Mouse (Mus musculus): Measurements from ENCODE around the gene Lrrk1.

Gene Lrrk1

DNA sequence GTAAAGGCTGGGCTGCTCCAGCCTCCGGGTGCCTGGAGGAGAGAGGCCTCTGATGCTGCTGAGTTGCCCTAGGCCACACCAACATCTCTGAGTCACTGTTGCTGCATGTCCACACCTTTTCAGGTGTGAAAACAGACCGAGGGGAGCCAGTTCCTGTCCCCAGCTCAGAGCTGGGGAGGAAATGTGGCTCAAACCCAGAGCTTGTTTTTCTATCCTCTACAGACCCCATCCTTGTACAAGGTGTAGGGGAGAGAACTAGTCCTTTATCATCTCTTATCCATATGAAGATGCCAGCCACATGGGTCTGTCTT, 159.6 kb downstream of the Lrrk1 start:
- DNase-seq (ENCODE audit: low read depth, low spot score): no peak

DNA sequence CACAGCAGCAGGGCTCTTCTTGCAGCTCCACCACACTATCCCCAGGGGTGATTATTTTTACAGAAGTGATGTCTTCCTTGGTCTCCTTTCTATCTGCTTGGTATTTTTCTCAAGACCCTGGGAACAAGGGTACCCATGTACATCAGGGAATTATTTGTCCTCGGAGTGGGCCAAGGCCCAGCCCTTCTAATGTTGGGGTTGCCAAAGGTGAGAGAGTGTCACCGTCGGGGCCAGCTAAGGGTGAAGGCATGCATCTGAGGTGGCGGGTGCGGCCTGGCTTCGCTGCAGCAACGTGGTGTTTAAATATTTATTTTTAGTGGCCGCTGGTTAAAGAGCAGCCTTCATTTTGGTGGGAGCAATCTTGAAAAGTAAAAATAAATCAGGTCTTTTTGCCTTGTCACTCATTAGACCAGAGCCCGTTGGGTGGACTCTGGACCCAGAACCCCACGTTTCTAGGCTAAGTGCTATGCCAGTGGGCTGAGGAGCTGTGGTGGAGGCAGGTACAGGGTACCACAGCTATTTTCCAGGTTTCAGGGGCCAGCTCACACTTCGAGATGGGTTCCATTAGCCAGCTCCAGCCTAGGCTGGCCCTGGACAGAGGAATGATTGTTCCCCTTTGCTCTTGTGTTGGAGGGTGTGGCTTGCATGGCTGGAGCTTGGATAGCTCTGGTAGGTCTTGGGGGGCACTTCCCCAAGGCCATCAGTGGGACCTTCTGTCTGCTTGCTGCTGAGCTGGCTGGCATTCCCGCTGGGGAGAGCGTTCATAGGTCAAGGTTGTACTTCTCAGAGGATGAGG, 160.1 kb downstream of the Lrrk1 start:
- DNase-seq (ENCODE audit: low read depth, low spot score): no peak

DNA sequence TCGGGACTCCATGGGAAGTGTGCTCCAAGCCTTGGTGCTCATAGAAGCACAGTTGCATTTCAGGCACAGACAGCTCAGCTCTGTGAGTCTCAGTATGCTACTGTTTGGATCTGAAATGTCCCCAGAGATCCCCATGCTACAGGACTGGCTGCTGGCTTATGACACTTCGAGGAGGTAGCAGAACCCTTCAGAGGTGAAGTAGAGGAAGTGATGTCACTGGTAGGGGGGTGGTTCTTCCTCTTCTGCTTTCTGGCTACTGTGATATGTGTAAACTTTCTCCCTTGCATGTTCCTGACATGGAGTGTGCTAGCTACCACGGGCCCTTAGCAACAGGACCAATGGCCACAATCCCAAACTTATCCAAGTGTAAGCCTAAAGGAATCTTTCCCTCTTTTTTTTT, 162.3 kb downstream of the Lrrk1 start:
- DNase-seq (ENCODE audit: low read depth, low spot score): no peak

DNA sequence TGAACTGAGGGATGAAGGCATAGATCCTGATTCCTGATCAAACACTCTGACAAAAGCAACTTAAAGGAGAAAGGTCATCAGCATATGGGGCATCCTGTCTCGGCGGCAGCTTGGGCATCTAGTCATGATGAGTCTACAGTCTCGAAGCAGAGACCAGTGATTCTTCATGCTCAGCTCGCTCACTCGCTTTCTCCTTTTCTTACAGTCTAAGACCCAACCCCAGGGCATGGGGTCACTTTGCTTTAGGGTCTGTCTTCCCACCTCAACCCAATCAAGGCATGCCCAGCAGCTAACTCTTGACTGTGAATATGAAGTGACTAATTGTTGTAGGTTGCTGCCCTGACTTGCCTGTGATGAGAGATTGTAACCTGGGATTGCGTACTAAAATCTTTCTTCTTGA, 163.6 kb downstream of the Lrrk1 start:
- no peak for DNase-seq (ENCODE audit: low read depth, low spot score)

DNA sequence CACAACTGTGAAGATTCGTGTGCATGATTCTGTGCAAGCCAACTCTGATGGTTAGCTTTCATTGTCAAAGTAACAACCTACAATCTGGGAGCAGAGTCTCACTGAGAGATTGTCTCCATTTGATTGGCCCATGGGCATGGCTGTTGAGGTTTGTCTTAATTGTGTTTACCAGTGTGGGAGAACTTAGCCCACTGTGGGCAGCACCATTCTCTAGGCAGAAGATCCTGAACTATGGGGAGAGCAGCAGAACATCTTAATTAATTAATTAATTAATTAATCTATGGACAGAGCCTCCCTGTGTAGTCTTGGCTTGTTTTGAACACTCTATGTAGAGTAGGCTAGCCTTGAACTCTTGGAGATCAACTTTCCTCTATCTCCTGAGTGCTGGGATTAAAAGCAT, 164.4 kb downstream of the Lrrk1 start:
- no peak for DNase-seq (ENCODE audit: low read depth, low spot score)

DNA sequence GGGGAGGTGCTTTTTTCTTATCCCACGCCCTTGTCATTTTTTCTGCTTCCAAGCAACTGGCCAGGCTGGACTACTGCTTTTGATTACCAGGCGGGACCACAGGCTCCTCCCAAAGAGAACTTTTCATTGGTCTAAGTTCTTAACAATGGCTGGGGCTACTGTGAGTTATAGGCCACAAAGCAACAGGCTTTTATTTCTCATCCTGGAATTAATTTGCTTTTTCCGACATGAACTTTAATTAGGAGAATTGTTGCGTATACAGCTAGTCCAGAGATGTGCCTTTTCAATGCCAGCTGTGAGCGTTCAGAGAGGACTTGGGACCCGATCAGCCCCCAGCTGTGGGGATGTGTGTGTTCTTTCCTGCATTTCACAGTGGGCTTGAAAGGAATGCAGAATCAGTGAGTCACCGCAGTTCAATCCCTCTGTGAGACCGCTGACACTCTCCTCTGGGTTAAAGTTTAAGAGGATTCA, 165.5 kb downstream of the Lrrk1 start:
- DNase-seq (ENCODE audit: low read depth, low spot score): peak; percentile 54

DNA sequence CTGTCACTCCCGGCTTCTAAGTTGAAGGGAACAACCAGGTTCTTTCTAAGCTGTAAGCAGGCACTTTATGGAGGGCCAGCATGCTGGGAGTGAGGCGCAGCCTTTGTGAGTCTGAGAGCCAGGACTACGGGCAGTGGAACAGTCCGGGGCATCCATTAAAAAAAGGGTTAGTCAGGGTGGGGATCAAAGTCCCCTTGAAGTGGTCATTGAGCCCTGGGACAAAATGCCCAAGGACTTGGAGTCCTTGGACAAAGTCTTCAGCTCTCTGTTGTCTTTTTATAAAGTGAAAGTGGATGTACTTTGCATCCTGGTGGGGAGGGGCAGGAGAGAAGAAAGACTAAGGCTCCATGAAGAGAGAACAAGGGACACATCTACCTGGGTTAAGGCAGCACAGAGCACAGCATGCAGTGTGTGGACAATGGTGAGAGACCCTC, 168.3 kb downstream of the Lrrk1 start:
- DNase-seq (ENCODE audit: low read depth, low spot score): no peak

DNA sequence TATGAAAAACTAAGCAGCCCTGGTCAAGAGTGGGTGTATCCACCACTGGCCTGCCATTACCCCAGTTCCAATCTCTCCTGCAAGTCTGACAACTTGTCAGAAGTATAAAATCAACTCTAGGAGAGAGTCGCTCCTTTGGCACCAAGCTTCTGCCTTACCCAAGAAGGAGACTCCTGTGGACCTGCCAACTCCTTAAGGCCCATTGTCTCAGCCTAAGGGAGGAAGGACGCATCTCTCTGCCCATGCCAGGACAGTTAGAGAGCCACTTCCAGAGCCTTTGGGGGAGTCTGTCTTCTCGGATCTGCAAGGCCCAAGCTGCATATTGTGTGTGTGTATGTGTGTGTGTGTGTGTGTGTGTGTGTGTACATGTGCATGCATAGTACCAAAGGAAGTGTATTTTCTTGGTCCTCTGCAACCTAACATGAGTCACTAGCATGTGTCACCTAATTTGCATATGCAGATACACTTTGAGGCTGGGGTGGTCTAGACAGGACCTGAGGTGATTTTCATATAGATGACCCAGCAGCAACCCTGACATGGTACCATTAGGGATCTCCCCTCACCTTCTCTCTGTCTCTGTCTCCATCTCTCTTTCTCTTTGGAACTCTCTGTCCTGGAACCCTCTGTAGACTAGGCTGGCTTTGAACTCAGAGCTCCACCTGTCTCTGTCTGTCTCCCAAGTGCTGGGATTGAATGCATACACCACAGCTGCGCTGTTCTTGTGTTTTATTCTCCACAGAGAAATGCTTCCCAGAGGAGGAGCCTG, 168.9 kb downstream of the Lrrk1 start:
- no peak for DNase-seq (ENCODE audit: low read depth, low spot score)

DNA sequence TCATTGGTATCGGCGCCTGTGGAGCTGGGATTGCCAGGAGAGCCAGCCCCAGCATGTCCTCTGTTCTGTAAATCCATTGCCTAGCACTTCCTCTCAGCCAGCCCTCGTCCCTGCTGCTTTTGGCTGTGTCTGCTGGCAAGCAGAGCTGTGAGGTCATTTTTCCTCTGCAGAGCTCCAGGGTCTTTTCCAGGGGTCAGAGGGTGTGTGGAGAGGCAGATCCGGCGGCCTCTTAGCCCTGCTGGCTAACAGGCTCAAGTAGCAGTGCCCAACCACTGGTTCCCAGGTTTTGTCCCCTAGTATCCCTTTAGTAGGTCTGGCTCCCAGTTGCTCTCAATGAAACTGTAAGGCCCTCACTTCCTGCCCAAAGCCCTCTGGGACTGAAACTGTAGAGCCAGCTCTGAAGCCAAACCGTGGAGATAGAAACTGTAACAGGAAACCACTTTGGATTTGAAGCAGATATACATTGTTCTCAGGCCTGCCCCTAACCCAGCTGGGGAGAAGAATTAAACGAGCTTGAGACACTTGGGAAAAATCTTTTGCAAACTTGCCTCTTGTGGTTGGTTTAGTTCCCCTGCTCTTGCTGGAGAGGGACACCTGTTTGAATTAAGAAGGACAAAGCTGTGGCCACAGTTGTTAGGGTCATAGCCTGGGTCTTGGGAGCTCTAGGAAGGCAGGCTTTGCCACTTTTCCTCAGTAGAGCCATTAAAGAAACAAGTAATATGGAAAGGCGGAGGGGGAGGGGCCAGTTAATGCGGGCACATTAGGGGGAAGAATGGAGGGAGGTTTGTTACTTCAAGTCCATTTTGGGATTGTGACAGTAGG, 169.7 kb downstream of the Lrrk1 start:
- DNase-seq (ENCODE audit: low read depth, low spot score): peak; percentile 53

DNA sequence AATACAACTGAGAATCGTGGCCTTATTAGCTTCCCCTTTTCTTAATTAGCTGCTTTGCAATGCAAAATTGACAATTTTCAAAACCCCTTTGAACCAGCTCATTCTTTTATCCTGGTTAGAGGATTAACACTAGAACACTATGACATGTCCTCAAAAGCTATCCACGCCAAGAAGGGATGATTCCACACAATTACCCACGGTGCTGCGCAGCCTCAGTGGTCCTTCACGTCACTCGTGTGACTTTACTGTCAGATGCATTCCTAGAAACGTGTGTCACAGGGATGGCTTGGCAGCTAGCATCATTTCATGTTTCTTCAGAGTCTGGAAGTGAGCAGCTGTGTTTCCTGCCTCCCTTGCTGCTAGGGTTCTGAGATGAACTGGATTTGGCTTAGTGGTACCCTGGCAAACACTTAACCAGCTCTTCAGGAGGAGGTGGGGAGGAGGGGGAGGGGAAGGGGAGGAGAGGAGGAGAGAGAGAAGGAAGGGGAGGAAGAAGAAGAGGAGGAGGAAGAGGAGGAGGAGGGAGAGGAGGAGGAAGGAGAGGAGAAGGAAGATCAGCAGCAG, 170.5 kb downstream of the Lrrk1 start:
- DNase-seq (ENCODE audit: low read depth, low spot score): no peak

DNA sequence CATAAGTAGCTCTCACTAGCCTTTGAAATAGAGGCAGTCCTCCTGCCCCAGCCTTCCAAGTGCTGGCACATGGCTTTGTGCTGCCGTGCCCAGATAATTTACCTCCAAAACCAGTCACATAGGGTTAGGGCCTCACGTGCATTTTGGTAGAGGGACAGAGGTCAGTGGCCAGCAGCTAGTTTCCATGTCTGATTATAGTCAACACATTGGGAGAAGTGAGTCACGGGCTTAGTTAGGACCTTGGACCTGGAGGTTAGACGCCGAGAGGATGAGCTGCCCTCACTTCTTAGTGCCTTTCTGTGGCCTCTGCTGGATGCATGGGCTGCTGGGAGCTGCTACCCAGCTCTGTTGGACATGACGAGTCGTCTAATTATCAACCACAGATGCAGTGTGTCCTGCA, 171.1 kb downstream of the Lrrk1 start:
- no peak for DNase-seq (ENCODE audit: low read depth, low spot score)

DNA sequence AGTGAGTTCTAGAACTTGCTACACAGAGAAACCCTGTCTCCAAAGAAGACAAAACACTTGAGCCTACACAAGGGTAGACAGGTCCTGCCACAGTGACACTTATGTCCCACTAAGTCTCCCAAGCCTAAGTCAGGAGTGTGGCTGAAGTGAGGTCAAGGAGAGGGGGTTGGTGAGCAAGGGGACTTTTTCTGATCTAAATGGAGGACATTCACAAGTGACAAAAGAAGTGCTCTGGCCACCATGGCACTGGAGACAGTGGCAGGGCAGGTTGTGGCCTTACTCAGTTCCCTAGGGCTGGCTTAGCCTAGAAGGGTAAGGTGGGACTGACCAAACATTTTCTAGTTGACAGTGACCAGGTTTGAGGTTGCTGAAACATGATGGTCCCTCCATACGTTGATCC, 172.2 kb downstream of the Lrrk1 start:
- DNase-seq (ENCODE audit: low read depth, low spot score): no peak

DNA sequence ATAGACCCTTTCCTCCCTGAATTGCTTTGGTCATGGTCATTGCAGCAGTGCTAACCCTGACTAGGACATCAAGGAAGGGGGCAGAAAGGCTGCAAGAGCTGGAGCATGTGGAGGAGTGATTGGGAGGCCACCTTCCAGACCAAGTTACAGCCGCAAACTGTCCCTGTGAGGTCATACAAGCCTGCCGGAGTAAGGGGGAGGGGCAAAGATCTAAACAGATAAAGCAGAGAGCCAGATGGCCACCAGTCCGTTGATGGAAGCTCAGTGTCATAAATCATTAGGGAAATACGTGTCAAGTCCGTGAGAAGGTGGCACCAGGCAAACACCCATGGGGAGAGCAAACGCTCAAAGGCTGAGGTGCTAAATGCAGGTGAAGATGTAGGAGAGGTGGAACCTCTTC, 173.7 kb downstream of the Lrrk1 start:
- peak; percentile 21 for DNase-seq (ENCODE audit: low read depth, low spot score)

DNA sequence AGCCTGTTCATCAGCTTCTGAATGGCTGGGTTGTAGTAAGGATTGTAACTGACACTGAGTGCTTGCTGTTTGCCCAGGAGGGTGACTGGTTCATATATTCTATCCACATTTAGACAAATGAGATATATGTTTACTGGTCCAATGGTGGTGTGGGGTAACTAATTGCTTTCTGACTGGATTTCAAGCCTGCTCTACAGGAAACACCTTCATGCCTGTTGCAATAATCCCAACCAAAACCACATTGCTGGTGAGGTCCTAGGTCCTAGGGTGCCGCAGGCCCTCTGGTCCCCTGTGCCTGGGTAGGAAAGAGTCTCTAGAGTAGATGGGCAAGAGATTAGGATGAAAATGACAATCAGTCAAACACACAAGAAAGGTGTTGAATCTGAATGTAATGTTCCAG, 175.3 kb downstream of the Lrrk1 start:
- DNase-seq (ENCODE audit: low read depth, low spot score): no peak

DNA sequence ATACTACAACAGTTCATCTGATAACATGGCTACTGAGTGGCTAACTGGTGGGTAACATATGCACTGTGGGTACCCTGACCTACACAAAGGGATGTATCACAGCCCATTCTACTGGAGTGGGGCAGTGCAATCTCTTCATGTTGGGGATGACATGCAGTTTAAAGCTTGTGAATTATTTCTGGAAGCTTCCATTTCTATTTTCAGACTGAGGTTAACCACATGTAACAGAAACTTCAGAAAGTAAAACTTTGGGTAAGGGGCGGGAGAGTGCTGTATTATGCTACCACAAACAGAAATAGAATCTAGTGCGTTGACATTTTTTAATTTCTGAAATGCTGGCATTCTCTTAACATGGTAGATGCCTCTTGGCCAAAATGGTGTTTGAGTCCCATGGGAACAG, 178.2 kb downstream of the Lrrk1 start:
- no peak for DNase-seq (ENCODE audit: low read depth, low spot score)

DNA sequence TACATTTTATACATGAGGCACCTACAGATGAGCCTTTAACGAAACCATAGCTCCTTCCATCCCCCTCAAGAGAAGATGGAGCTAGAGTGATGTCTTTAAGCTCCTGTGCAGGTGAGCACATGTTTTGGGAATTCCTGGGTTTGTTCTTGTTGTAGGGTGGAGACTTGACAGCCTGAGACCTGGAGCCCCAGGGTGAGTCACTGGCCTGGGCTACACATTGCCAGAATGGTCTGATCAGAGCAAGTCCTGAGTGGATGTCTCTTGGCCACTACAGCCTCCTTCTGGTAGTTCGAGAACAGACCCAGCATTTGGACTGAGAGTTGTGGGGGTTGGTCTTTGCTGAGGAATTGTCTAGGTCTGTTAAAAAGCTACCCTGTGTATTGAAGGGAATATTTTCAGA, 186.5 kb downstream of the Lrrk1 start:
- no peak for DNase-seq (ENCODE audit: low read depth, low spot score)

DNA sequence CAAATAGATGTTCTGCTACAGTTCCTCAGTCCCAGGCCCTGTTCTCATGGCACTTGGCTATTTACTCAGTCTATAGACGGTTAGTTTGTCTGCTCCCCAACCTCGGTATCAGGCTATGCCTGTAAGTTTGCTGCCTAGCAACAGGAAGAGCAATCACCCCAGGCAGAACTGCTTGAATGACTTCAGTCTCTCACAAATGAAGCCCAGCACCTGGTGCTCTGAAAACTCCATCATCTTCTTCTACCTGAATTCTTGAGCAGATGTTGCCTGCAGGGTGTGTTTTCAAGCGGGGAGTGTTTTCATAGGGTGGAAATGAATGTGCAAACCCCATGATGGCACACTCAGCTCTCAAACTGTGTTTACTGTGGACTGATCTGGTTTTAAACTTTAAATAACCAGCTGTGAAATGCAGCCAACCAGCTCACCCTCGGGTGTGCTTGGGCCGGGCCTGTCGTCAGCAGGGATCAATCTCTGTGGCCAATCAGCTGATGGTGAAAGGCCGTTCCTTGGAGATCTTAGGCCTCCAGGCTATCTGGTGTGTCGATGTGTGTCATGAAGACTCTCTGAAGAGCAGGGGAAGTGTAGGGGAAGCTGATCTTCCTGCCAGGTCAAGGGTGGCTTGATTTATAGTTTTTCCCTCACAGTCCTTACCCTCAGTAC, 187.2 kb downstream of the Lrrk1 start:
- DNase-seq (ENCODE audit: low read depth, low spot score): peak; percentile 22

DNA sequence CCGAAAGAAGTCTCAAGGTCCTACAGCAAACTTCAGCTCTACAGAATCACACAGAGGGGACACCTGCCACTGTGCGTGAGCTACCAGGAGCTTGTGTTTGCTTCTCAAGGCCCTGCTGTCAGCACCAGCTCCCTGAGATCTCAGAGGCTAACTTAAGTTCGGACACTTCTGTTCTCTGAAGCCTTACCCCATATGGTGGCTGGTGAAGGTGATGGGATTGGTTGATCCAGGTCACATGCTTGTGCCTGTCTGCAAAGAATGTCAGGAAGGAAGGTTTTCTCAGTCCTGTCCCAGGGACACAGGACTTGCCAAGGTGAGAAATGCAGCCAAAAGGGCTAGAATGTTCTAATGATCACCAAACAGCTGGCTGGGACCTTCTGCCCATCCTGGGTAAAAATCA, 187.8 kb downstream of the Lrrk1 start:
- no peak for DNase-seq (ENCODE audit: low read depth, low spot score)

DNA sequence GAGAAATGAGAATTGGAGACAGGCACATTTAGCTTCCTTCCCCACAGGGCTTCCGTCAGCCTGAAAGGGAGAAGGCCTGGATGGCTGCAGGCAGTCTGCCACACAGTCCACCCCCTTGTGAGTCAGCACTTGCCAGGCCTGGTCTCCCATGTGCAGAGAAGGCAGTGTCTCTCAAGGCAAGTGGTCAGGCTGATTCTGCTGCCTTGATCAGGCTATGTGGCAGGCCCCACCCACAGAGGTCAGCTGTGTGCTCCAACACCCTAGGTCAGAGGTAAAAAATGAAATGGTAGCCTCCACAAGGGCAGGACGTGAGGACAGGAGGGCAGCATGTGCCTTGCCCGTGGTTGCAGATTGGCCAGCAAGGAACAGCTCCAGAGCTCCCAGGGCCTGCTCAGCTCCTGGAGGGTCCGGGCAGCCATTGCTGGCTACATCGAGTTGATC, 188.7 kb downstream of the Lrrk1 start:
- no peak for DNase-seq (ENCODE audit: low read depth, low spot score)

DNA sequence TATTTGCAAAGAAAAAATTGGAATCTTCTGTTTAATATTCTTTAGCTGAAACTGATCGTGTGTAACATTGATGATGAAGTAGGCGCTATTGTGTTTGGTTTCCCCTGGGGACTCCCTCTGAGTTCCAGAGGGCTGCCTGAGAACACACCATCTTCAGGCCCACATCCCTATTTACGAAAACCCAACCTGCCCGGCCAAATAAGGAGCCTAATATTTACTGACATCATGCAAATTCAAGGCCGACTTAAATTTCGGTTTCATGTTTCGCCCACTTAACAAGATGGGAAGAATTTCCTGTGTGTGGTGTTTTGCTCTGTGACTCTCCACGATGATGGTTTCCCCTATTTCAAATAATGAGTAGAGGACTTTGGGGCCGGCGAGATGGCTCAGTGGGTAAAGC, 189.7 kb downstream of the Lrrk1 start:
- no peak for DNase-seq (ENCODE audit: low read depth, low spot score)

Data from mesoderm, embryonic 11.5 days (tissue).